Mouse (Mus musculus): Measurements from ENCODE around the gene Smad9.
A peak's percentile ranks its signal among the peaks of the same experiment; 100 is the strongest.

Smad9 gene

DNA sequence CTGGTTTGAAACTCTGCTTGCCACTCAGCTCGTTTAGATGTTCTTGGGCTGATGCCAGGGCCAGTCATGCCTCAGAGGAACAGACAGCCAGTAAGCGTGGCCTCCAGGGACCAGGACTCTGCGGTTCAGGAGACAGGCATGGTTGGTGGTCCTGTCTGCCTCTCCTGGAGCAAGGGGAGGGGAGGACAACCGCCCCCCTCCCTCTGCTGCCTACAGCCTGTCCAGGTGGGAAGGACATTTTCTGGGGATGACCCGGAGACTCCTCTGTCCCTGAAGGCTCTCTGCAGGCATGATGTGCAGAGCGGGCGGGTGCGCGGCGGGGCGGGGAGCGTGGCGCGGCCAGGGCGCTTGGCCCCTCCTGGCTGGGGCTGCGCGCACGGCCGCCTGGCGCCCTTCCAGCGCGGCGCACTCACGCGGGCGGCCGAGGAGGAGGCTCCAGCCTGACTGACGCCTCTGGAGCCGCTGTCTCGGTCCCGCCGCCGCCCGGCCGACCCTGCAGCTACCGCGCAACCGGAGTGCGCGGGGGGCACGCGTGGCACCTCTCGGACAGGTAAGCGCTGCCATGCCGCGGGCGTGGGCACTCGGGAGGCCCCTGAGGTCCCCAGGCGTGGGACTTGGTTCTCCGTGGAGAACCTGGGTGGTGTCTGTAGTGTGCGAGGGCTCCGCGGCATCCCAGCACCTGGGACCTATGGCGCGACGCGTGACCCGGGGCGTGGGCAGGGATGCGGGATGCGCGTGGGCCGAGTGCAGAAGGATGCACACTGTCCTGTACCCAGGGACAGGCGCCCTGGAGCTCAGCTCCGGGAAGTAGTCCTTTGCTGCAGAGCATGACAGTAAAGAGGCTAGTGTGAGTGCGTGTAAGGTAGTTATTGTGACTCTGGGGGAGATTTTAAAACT, at the start of gene Smad9:
Smad9 (plus strand) TSS at position 438 of the 897 bp plus-strand sequence.
- DNase-seq = peak; percentile 57

DNA sequence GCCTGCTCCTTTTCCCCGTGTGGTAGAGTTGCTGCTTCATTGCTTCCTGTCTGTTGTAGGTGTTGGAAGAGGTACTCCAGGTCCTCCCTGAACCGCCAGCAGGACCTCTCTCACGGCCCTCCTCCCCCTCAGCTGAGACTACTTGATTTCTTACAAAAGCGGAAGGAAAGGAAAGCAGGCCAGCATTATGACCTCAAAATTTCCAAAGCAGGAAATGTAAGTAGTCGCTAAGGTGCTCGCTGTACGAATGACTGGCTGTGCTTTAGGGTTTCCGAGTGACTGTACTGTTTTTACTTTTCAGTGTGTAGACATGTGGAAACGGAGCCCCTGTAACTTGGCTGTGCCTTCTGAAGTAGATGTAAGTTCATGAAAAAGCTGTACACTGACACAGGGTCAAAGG, 46.4 kb upstream of the Smad9 start:
- no peak for DNase-seq

DNA sequence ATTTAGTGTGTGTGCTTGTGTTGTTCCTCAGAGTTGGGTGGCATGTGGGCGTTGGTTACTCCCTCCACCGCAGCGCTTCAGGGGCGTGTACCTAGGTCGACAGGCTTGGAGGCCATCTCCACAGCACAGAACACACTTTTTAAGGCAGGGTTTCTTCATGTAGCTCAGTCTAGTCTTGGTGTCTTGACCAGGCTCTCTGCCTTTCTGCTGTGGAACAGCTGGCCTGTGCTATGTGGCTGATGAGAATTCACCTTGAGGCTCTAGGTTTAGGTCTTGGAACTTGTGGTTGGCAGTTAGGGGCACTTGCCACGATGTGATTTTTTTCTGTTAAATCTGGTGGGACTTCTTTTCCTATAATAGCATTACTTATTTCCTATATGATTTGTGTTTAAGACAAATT, 41.1 kb upstream of the Smad9 start, which contains the start of gene Gm21958:
Gm21958 (minus strand) TSS at position 101 of the 400 bp plus-strand sequence.
- DNase-seq = no peak

DNA sequence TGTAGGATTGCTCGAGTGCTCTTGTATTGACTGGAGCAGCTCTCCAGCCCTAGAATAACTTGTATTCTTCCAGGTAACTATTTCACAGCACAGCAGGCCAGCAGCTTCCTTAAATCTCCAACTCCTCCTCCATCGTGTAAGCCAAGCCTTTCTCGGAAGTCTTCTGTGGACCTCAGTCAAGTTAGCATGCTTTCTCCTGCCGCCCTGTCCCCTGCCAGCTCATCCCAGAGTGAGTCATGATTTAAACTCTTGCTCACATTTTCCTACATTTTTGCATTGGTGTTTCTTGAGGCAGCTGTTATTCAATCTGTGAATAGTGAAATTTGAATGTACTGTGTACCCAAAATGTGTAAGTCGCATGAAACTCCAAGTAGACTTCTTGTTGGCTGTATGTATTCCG, 39.9 kb upstream of the Smad9 start:
- no peak for DNase-seq

DNA sequence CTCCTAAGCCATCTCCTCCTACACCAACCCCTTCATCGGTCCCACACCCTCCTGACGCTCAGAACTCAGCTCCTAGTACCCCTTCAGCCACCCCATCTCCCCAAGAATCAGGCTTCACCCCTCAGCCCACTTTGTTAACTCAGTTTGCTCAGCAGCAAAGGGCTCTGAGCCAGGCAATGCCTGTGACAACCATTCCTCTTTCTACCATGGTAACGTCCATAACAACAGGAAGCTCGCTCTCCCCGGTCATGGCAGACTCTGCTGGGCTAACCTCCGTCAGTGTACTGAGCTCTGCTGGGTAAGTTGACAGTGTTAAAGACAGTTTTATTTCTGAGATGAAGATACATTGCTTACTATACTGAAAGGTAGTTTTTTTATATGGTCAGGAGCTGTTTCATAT, 38.0 kb upstream of the Smad9 start:
- DNase-seq = no peak

DNA sequence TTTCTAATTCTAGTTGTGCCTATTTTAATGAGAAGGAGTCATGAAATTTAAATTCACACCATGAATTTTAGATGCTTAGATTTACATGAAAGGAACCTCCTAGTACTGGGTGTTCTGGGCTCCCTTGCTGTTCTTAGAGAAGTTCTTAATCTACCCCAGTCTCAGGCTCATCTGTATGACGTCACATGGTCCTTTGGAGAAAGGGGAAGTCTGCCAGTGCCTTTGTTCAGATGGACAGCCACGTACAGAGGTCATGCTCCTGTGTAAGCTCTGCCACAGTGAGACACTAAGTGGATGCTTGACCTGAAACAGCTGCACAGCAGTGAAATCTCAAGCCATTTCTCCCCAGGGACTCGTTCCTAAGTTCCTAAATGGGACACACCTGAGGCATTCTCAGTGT, 36.4 kb upstream of the Smad9 start:
- no peak for DNase-seq

DNA sequence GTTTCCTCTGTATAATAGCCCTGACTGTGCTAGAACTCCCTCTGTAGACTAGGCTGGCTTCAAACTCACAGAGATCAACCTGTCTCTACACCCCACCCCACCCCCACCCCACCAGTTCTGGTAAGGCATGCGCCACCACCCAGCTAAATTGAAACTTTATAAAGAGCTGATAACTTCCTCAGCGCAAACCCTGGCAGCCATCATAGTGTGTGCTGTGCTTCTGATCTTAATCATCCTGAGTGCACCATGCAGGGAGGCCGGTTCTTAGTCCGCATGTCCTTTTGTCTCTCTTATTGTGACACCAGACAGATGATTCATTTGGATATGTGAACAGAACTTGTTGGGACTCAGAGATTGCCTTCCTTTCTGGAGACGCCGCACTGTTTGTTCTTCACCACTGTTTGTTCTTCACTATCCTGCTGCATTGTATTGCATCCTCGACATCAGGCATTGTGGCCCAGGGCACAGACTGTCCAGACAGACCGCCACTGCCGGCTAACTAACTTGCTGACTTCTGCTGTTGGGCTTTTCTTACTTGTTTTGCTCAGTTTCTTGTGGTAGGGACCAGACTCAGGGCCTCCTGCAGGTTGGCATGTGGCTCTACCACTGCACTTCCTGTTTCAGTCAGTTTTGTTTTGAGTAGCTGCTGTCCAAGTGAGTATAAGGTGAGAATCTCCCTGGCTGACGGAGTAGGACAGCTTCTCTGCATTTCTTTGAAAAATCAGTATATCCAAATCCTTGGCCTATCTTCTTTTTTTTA, 31.5 kb upstream of the Smad9 start:
- no peak for DNase-seq

DNA sequence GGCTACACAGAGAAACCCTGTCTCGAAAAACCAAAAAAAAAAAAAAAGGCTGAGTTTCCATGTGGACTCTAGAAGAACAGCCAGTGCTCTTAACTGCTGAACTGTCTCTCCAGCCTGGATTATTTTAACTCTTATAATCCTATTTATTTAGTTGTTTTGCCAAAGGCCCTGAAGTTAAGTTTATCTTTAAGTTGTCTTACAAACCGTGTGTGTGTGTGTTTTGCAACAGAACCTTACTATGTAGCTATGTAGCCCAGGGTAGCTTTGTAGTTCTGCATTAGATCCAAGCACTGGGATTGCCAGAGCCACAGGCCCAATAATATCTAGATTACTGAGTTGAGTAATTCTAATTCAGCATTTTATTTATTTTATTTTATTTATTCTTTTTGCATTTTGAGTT, 30.0 kb upstream of the Smad9 start:
- no peak for DNase-seq

DNA sequence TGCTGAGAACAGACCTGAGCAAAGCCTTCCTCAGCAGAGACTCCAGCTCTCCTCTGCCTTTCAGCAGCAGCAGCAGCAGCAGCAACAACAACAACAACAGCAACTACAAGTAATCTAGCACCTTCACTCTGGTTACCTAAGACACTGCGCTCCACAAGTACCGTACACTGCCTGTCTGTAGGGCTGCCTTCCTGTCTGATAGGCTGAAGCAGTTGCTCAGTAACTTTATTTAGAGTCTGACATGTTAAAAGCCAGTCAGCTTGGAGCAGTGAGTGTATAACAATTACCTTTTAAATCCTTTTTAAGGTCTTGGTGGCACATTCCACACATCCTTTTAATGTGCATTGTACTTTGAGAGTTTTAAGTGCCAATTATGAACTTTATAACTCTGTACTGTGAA, 27.8 kb upstream of the Smad9 start:
- no peak for DNase-seq

DNA sequence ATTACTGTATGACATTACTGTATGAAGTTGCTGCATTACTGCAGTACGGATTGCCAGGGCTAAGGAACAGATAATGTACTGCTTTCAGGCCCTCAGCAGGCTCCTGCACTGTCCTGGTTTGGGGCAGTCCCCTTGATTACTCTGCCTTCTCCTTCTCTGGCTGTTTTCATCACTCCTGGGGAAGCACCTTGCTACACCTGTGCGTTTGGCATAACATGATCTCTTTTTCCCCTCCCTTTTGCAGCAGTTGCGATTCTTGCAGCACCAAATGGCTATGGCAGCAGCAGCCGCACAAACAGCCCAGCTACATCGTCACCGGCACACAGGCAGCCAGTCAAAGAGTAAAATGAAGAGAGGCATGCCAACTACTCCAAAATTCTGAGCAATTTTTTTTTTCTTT, 27.3 kb upstream of the Smad9 start:
- no peak for DNase-seq

DNA sequence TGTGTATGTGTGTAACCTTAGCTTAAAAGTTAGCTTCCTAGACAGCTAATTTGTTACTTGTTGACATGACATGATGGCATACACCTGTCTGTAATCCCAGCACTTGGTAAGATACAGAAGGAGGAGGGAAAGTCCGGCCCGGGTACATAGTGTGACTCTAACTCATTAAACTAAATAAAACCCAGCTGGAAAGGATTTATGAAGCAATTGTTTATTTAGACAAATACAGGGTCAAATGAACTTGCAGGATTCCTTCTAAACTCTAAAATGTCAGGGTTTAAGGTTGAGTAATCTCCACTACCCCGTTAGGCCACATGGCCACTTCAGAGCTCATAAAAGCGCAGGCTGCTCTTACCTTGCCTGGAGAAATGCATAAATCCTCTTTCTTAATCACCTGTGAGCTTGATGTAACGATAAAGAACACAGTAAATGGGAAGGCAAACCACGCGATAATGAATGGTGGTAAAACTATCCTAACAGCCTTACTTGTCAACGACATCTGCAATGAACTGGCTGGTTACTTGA, 23.7 kb upstream of the Smad9 start:
- no peak for DNase-seq

DNA sequence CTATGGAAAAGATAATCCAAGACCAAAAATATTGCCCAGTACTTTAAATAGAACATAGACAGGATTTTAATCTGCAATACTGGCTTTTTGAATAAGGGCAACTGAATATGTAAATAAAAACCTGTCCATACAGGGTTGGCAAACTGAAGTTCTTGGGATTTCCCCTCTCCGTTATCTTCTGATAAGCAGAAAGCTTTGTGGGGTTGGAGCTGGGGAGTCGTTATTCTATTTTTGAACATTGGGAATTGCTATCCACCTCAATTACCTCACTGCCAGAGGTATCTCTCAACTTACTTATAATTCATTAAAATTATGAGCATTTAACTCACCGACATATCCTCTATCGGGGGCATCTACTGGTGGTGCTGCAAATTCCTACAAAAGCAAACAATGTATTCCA, 23.0 kb upstream of the Smad9 start:
- no peak for DNase-seq

DNA sequence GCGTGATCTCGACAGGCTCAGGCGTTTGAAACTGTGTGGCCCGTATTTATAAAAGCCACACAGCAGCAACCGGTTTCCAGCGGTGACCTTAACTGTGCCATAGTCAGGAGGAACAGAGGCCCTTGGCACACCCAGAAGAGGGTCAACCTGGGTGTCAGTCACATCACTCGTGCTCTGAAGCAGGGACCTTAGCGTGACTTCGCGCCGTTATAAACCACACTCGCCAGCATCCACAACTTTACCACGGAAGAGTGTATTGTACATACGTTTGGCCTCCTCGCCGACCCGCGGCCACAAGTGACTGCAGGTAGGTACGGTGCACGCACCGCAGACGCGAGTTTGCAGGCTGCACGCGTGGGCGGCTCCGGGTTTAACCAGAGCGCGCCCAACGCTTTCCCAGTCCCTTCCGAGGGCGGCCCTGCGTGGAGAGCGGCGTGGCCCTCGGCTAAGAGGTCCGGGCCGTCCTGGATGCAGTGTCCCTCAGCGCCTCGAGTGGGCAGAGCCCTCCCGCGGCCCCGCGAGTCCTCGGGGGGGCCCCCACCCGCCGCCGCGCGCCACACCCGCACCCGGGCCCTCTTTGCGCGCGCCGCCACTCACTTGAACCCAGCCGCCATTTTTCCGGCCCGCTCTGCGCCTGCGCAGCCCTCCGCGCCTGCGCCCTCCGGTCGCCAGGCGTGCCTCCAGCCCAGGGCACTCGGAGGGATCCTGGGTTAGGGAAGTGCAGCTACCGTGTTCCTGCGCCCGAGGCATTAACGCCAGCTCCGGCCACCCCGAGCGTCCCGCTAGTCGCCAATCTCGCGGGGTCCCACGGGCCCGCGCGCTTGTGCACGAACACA, 20.8 kb upstream of the Smad9 start:
- peak; percentile 89 for DNase-seq

DNA sequence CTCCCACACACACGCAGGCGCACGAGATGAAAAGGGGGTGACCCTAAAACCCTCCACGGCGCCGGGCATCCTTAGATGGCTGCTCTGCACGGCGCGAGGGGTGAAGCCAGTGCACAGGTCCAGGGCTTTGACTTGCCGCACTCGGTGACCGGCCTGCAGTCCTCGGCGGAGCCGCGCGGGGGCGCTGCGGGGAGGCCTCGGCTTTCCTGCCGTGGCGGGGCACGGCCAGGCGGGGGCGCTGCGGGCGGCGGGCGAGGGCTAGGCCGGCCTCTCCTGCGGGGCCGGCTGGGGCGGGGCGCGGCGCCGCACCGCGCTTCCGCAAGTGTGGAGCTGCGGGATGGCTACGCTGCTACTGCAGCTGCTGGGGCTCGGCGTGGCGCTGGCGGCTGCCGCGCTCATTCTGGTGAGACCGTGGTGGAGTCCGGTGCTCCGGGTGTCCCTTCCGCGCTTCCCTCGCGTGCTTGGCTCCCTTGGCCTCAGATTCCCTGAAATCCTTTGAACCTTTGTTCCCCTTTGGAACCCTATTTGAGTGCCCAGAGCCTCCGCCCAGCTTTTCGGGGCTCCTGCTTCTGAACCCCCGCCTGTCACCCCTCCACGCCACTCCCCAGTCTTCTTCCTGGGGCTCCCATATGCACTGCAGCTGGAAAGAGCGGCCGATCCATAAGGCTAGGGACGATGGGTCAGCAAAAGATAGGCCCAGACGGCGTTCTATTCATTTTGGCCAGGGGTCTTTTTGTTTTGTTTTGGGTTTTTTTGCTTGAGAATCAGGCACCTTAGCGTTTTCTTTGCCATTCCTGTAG, 19.9 kb upstream of the Smad9 start, which contains the start of the genes Exosc8 and Alg5:
Exosc8 (minus strand) TSS at position 147 of the 800 bp plus-strand sequence.
Alg5 (plus strand) TSS at position 293 of the 800 bp plus-strand sequence.
- DNase-seq = peak; percentile 89

DNA sequence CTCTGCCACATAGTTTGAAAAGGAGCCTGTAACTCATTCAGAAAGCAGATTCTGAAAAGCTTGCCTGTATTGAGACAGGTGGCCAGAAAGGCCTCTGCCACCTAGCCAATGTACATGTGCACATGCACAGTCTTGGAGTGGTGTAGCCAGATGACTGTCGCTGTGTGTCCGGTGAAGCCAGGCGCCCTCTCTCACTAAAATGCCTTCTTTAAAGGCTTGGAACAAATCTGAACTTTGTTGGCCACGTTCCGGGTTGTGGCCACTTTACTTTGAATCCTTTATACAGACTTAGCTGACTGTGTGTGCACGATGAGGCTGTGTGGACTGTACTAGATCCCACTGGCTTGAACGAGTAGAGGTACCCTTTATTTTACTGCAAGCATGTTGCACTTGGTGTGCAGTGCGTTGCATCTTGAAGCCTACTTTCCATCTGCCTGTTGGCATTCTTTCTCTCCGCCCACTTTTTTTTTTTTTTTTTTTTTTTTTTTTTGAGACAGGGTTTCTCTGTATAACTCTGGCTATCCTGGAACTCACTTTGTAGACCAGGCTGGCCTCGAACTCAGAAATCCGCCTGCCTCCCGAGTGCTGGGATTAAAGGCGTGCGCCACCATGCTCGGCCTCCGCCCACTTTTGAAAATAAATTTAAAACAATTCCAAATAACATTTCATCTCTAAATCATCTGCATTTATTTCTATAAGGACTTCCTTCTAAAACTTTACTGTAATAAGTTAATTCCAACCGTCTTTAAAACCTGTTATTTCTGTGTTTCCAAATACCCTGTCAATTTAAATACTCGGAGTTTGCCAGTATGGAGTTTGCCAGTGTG, 19.1 kb upstream of the Smad9 start:
- DNase-seq = peak; percentile 26

DNA sequence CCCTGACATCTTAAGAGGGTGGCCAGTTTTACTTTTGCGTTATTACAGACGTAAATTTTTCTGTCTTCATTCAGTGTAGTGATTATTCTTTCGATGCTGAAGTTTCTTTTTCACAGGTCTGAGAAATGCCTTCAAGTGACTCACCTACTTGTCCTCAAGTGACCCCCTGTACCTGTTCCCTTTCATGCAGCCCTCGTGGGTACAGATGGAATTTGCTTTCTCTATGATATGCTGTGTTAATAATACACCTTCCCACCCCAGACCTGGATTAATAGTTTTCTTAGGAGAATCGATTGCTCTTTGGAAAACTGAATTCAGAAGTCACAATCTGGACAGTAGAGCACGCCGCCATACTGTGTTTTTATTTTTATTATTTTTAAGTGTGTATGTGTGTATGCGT, 18.1 kb upstream of the Smad9 start:
- DNase-seq = no peak

DNA sequence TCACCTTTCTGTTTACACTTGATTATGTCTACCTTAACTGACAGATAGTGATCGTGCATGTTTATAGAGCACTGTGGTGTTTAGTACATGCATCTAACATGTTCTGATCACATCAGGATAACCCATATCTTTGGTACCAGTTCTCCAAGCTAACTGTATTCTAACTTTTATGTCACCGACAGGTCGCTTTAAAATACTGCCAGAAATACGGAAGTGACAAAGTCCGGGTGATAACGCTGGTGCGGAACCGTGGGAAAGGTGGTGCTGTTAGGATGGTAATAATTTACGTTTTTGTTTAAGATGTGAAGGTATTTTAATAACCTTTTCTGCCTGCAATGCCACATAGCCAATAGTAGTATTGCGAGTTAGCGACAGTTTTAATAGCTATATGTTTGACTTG, 13.4 kb upstream of the Smad9 start:
- no peak for DNase-seq

DNA sequence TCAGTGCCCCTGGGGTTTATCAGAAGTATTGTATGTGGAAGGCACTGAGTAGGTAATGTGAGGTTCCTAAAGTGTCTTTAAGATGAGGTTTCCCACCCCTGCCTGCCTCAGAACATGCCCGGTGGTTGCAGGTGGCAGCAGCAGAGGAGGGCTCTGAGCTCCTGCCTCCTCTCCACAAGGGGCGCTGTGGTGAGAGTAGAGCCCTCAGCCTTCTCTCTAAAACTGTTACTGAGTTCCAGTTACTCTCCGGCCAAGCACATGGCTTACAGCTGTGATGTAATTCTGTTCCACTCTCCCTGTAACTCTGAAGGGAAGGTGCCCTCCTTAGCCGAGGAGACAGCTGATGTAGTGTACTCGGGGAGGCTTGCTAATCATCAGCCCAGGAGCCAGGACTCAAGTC, 9.6 kb upstream of the Smad9 start:
- peak; percentile 23 for DNase-seq

DNA sequence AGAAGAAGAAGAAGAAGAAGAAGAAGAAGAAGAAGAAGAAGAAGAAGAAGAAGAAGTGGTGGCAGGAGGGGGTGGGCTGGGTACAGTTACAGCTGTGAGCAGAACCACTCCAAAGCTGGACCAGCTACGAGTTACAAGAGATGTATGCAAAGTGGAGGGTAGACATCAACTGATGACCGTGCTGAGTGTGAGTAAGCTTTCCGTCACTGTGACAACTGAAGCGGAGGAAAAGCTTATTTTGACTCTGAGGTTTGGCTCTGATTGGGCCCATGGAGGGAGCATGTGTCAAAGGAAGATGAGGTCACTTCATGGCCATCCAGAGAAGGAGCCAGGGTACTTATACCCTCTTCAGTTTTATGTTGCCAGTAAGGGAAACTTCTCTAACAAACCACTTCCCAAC, 2.0 kb upstream of the Smad9 start:
- DNase-seq = no peak

DNA sequence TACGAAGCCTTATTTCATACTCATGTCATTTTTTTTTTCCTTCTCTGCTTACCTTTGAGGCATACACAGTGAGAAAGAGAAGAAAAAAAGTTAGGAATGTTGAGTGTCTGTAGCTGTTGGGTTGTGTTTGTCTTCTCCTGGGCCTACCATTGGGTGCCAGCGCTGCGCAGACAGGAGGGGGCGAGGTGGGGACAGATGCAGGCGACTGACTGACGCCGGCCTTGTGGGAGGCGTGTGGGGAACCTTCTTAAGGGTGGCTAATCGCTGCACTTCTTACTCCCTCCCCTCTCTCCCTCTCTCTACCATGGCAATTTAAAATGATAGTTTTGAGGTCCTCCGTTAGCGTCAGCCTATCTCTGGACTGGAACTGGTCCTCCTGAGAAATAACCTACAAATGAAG, 676 bp downstream of the Smad9 start:
- peak; percentile 11 for DNase-seq

DNA sequence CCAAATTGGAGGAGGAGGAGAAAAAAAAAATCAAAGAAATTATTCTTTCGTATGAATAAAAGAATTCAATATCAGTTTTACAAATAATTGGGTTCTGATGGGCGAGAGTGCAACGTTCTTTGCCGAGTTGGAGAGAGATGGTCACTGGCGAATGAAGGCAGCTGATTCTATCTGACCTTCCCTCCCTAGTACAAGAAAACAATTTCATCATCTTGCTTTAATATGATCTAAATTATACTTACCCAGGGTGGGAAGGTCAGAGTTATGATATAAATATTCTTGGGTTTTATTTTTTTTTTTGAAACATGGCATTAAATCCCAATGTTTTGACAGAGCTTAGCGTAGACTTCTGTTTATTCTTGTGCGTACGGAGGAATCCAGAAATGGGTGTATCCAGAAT, 2.1 kb downstream of the Smad9 start:
- DNase-seq = no peak
